Mouse (Mus musculus) cerebellum, postnatal 36 days (tissue): Measurements from ENCODE around the gene Dgat2l6.

Experiments
- DNase-seq, 2 experiments: peaks; one replicate each; pipeline ENCODE4 v3.0.0; 2021 to 2022; ENCODE audit warnings: mixed read lengths in 2 of 2

Dgat2l6 gene

DNA sequence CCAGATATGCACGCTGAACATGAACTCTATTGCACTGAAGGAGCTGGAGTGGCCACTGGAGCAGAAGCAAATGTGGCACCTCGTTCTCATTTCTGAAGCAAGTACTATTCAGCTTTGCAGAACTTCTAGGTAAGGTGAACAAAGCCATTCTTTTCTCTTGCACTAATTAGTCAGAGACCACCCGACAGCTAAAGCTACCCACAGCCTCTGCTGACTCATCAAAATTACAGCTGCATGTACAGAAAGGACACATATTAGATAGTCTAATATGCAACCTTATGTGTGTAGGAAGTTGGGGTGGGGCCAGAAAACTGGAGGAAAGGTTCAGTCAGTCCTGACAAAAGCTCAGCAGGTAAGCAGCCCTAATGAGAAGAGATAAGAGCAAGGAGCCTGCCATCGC is at the start of gene Dgat2l6:
Dgat2l6 (plus strand) TSS at position 368 of the 400 bp plus-strand sequence.
- DNase-seq: no peak

DNA sequence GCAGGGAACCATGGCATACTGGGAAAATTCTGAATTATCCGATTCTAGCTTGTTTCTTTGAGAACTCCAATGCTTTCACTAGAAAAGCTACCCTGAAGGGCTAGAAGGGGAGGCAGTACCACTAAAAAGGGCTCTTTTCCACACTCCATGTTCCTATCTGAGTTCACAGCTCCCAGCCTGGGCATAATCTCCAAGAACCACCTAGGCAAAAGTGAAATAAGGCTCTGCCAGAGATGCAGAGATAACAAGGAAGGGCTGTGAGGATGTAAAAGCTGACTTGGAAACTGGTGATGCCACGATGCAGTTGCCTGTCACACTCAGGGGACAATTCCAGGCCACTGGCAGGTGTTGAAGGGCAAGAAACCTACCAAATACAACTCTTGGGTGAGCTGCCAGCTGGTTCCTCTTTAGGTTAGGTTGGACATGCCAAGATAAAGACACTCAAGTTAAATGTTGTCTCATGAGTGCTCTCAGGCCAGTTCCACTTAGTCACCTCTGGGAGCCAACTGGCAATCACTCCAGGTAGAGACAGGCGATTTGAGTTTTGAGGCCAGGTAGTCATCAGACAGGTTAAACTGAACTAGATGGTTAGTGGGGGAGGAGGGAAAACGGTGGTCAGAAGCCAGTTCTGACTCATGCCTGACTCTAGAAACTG is 48.9 kb upstream of the Dgat2l6 start:
- no peak for DNase-seq

DNA sequence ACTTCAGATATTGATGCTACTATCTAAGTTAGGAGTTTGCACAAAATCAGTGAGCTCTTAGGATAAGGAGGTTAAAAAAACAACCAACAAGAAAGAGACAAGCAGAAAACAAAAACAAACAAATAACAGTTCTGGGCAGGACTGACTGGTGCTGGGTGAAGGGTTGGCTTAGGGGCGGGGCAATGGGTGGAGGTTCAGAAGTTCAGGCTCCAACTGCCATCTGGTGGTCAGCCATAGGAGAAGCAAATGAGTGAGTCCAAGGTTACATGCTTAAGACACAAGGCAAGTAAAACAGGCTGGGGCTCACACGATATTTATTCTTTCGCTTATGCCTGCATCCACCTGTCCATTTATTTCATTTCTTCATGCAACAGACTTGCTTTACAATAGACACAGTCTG is 44.3 kb upstream of the Dgat2l6 start:
- peak; percentile 51 to 55 for DNase-seq

DNA sequence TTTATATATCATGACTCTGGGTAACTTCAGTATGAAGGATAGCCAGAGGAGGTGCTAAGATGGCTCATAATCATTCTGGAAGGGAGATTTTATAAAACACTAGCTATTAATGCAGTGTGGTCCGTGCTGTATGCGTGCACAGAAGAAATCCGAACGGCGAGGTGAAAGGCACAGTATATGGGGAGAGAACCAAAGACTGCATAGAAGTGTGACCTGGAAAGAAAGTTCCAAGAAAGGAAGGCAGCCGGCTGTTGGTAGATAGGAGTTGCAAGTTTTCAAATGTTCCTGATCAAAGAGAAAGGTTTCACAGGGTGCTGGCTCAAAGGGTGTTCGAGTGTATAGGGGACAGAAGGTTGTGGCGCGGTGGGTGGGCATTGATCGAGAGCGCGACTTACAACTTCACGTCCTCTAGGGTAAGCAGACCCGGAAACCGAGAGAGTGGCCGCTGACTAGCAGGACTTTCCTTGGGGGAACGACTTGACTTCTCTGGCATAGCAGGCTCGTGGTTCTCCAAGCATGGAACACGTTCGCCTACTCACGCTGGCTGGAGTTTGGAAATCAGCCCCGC is 31.1 kb upstream of the Dgat2l6 start:
- DNase-seq: peak in 1 of 2 experiments; percentile 2

GRCm38 (mm10) chrX:100494068-100494978 is 30.3 kb upstream of the Dgat2l6 start, which contains the start of gene Igbp1:
Gene Igbp1, plus strand, starts transcription at chrX:100494291.
- peak; percentile 63 to 64 for DNase-seq

- DNase-seq: no peak
Observed at GRCm38 (mm10) chrX:100504175-100504851, 20.3 kb upstream of the Dgat2l6 start.

DNA sequence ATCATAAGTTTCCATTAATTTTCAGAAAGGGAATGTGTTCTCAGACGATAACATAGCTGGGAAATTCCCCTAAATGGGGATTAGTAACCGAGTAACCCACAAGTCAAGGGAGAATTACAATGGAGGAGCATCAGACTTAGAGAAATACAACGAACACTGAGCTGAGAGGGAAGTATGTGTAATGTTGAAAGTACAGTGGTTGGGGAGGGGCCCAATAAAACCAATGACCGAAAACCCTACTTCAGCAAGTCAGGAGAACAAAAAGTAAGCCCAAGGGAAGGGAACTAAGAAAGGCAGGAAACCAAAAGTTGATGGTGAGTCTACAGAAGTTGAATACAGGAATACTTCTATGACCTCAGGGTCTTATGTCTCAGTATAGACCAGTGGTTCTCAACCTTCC is 16.5 kb upstream of the Dgat2l6 start:
- no peak for DNase-seq

DNA sequence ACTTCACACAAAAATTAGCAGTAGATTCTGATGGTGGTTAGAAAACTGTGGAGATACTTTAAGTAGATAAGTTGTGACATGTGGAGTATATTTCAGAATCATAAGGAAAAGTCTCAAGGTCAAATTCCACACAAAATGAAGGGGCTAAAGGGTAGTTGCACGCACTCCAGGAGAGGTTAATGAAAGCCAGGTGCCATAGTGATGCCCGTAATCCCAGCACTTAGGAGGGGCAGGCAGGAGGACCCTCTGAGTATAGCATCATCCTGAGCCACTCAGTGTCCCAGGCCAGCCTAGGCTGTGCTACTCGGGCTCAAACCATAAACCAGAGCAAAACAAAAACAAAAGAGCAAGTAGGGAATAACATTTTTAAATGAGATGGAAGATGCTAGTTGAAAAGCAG is 14.7 kb upstream of the Dgat2l6 start:
- DNase-seq: no peak

DNA sequence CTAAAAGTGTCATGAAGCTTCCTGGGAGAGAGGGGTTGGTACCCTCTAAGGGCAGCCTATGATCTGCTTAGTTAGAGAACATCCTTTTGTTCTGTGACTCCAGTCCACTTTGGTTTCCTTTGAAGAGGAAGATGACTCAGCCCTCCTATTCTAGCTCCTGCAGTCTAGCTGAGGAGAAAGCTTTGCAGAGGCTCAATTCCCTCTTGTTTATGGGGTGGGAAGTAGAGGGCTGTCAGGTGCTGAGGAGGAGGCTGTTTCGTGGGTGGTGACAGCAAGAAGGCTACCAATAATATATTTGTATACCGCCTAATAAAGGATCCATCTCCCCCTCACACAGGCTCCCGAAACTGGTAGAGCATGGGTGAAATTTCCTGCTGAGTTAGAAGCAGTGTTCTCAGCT is 8.0 kb upstream of the Dgat2l6 start:
- DNase-seq: no peak

- DNase-seq: no peak
Observed at GRCm38 (mm10) chrX:100517626-100518025, 7.0 kb upstream of the Dgat2l6 start.

DNA sequence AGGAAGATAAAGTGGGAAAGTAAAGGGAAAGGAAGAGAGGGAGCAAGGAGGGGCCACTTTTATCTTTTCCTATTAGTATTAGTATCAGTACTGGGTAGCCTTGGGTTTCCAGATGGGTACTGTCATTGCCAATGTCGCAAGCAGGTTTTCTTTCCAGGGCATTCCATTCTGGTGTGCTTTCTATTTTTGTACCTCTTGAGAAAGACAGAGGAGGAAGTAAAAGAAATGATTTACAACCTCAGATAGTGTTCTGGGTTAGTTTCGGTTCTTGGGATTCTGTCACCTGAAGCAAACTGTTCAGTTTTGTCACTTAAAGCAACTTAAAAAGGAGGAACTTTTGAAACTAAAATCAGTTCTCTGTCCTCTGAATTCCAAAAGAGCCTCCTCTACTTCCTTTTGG is 6.1 kb upstream of the Dgat2l6 start:
- DNase-seq: no peak

DNA sequence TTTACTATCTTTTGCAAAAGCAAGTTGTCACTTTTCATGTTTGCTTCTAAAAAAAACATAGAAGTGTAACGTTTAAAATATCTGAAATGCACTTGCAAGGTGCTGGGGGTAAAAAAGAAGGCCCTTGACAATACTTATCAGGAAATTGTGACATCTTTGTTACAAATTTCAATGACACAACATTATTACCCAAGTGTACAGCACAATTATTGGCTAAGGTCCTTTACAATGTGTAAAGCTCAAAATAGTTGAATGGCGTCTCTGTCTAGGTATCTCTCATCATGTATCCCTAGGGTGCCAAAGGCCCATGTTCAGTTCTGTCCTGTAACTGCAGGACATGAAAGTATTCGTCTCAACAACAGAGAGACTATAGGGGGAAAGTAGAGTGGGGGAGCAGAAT is 31.4 kb downstream of the Dgat2l6 start:
- DNase-seq: no peak

- no peak for DNase-seq
Observed at GRCm38 (mm10) chrX:100565696-100566095, 41.1 kb downstream of the Dgat2l6 start.

- DNase-seq: no peak
Observed at GRCm38 (mm10) chrX:100571951-100572350, 47.3 kb downstream of the Dgat2l6 start, which contains the start of gene Awat1. Gene Awat1, plus strand, starts transcription at chrX:100572251.

DNA sequence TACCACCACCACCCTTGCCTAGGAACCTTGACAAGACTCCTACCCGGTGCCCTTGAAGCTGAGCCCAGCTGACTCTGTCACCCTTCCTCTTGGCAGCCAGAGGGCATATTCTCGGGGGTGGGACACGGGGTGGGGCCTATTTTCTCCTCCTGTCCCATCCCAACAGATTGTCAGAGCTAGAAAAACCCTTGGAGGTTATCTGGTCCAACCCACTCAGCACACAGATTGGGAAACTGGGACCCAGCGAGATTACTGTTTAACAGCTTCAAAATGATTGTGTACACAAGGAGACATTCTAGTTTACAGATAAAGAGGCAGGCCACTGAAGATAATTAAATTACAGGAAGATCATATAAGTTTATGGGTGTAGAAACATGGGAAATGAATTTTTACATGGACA is 70.2 kb downstream of the Dgat2l6 start, which contains the start of gene P2ry4:
P2ry4 (minus strand) TSS at position 79 of the 400 bp plus-strand sequence.
- no peak for DNase-seq
